Mouse (Mus musculus): ENCODE data around the gene Epor. TPM values are rescaled to one million over a fixed set of nuclear protein-coding genes. Genes with fewer than 3 reads are reported as not detected.

Epor gene
- polyA plus RNA-seq, 1 experiment = 2.4 TPM

DNA sequence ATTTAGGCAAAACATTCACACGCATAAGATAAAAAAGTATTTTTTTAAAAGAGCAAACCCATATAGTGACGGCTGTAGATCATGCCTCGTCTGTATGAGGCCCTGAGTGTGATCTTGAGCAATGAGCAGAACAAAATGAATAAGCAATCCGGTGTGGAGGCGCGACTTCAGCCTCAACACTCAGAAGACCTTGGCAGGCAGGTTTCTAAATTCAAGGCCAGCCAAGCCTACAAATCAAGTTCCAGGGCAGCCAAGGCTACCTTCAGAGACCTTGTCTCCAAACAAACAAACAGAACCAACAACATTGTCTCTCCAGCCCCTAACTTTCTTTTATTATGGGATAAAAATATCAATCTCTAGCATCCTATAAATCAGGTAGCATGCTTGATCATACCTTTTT is 37.0 kb upstream of the Epor start:
- TF ChIP-seq CTCF (IDR thresholded peaks at IDR 0.05; ENCODE audit: extremely low read depth, insufficient read length, insufficient replicate concordance, low read depth, low read length) (no peak), POLR2A (IDR thresholded peaks at IDR 0.05; ENCODE audit: low read depth, low read length) (no peak)

DNA sequence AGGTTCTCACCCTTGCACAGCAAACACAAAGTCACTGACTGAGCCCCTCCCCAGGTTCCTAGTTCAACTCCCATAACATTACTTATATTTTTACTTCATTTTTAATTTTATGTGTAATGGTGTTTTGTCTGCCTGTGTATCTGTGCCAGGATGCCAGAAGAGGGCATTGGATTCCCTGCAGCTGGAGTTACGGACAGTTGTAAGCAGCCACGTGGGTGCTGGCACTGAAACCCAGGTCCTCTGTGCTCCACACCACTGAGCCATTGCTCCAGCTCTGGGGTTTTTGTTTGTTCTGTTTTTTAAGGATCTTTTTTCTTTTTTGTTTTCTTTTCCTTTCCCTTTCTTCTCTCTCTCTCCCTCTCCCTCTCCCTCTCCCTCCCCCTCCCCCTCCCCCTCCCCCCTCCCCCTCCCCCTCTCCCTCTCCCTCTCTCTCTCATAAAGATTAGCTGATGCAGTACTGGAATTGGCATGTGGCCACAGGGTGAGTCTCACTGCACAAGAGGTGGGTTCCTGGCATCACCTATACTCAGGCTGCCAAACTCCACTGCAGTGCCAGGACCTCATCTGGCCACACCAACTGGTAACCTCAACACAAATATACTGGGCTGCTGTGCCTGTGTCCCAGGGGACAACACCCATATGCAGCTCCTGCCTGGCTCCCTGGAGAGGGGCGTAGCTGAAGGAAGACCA is 33.0 kb upstream of the Epor start:
- 84% methylated on average over 3 of the region's 3 CpGs for WGBS
- Histone ChIP-seq H3K36me3 (ENCODE audit: control insufficient read depth, insufficient read depth, low read length) (no peaks in the 10 kb centered on the region), H3K27me3 (ENCODE audit: control insufficient read depth, insufficient read depth, low read length) (no peaks in the 10 kb centered on the region; the same call in none of the 2 replicates), H3K4me1 (ENCODE audit: control insufficient read depth, insufficient read depth, insufficient read length, low read length) (no peaks in the 10 kb centered on the region), H3K27ac (ENCODE audit: insufficient read depth, low read depth, low read length) (no peak overlapping the region), H3K4me3 (ENCODE audit: low read depth, low read length) (no peak overlapping the region)
- TF ChIP-seq CTCF (IDR thresholded peaks at IDR 0.05; ENCODE audit: extremely low read depth, insufficient read length, insufficient replicate concordance, low read depth, low read length) (no peak), POLR2A (IDR thresholded peaks at IDR 0.05; ENCODE audit: low read depth, low read length) (no peak)

More for the DNA sequence above, 37.0 kb upstream of the Epor start:
- Histone ChIP-seq H3K4me1 (ENCODE audit: control insufficient read depth, insufficient read depth, insufficient read length, low read length) (peaks cover 10% of the 10 kb centered on the region), H3K4me3 (ENCODE audit: low read depth, low read length) (no peak overlapping the region), H3K27me3 (ENCODE audit: control insufficient read depth, insufficient read depth, low read length) (no peaks in the 10 kb centered on the region), H3K27ac (ENCODE audit: insufficient read depth, low read depth, low read length) (no peak overlapping the region), H3K36me3 (ENCODE audit: control insufficient read depth, insufficient read depth, low read length) (peaks cover 10% of the 10 kb centered on the region)
- 94% methylated on average over 6 of the region's 6 CpGs for WGBS

DNA sequence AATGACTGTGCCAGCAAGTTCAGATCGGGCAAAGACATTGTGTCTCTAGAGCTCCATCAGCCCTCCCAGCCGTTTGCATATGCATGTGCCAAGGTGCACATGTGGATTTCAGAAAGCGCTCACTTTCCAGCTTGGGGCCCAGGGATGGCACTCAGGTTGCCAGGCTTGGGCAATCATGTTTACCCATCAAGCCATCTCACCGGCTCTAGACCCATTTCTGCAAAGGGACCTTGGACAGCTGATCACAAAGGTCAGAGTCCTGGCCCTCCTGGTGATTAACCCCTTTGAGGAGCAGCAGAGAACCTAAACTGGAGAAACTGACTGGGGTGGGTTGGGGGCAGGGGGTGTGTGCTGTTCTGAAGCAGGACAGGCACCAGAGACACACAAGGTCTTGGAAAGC is 28.9 kb upstream of the Epor start:
- Histone ChIP-seq H3K27ac (ENCODE audit: insufficient read depth, low read depth, low read length) (no peak overlapping the region), H3K4me1 (ENCODE audit: control insufficient read depth, insufficient read depth, insufficient read length, low read length) (peaks cover 12% of the 10 kb centered on the region), H3K36me3 (ENCODE audit: control insufficient read depth, insufficient read depth, low read length) (no peaks in the 10 kb centered on the region), H3K27me3 (ENCODE audit: control insufficient read depth, insufficient read depth, low read length) (peaks cover 34% of the 10 kb centered on the region), H3K4me3 (ENCODE audit: low read depth, low read length) (no peak overlapping the region)
- WGBS = 58% methylated on average over 4 of the region's 4 CpGs
- no peak for TF ChIP-seq CTCF (IDR thresholded peaks at IDR 0.05; ENCODE audit: extremely low read depth, insufficient read length, insufficient replicate concordance, low read depth, low read length)
- TF ChIP-seq POLR2A (IDR thresholded peaks at IDR 0.05; ENCODE audit: low read depth, low read length) = no peak

GRCm38 (mm10) chr9:21989230-21990110 is 26.2 kb upstream of the Epor start, which contains the start of gene Rgl3:
Gene Rgl3 (minus strand): TSS chr9:21989446.
- peaks cover 12% of the 10 kb centered on the region for H3K4me1 ChIP-seq (ENCODE audit: control insufficient read depth, insufficient read depth, insufficient read length, low read length)
- peak within 1 kb of the TSS; percentile 55 for H3K4me3 ChIP-seq (ENCODE audit: low read depth, low read length)
- H3K27me3 ChIP-seq (ENCODE audit: control insufficient read depth, insufficient read depth, low read length) = peaks cover 34% of the 10 kb centered on the region
- no peaks in the 10 kb centered on the region for H3K36me3 ChIP-seq (ENCODE audit: control insufficient read depth, insufficient read depth, low read length)
- no peak within 1 kb of the TSS for H3K27ac ChIP-seq (ENCODE audit: insufficient read depth, low read depth, low read length)
- TF ChIP-seq CTCF (IDR thresholded peaks at IDR 0.05; ENCODE audit: extremely low read depth, insufficient read length, insufficient replicate concordance, low read depth, low read length) (no peak), POLR2A (IDR thresholded peaks at IDR 0.05; ENCODE audit: low read depth, low read length) (no peak)
- WGBS = 3% methylated on average over 41 of the region's 42 CpGs

DNA sequence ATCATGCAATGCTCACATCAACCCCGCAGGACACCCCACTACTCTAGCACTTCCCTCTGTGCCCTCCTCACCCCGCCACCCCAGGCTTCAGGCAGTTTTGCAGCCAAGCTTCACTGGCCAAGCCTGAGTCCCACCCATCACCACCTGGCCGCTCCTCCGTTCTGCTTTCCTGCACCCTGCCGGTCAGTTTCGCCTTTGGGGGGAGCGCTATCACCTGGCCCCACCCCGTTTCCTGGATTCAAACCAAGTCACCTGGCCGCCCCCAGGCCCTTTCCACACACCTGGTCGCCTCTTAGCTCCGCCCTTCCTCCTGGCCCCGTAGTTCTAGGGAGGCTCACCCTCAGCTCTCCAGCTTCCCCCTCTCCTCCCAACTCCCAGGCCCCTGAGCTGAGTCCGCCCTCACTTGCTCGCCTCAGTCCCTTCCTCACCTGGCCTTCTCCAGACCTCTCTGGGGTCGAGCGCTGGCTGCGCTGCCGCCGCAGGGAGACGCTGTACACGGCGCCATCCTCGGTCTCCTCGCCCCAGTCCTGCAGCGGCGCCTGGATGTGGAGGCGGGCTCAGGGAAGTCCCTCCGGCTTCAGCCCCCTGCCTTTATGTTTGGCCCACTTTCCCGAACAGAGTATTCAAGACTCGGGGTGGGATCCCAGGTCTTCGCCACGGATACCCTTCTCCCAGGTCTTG is 25.3 kb upstream of the Epor start:
- no peaks in the 10 kb centered on the region for H3K36me3 ChIP-seq (ENCODE audit: control insufficient read depth, insufficient read depth, low read length)
- WGBS = 2% methylated on average over 32 of the region's 32 CpGs
- peaks cover 12% of the 10 kb centered on the region for H3K4me1 ChIP-seq (ENCODE audit: control insufficient read depth, insufficient read depth, insufficient read length, low read length)
- peaks cover 34% of the 10 kb centered on the region for H3K27me3 ChIP-seq (ENCODE audit: control insufficient read depth, insufficient read depth, low read length)
- H3K4me3 ChIP-seq (ENCODE audit: low read depth, low read length) = peak overlapping the region; percentile 55
- TF ChIP-seq CTCF (IDR thresholded peaks at IDR 0.05; ENCODE audit: extremely low read depth, insufficient read length, insufficient replicate concordance, low read depth, low read length) (no peak), POLR2A (IDR thresholded peaks at IDR 0.05; ENCODE audit: low read depth, low read length) (no peak; the same call in 1 of the 2 replicates)
- H3K27ac ChIP-seq (ENCODE audit: insufficient read depth, low read depth, low read length) = no peak overlapping the region

- Histone ChIP-seq H3K27me3 (ENCODE audit: control insufficient read depth, insufficient read depth, low read length) (peaks cover 34% of the 10 kb centered on the region), H3K27ac (ENCODE audit: insufficient read depth, low read depth, low read length) (no peak overlapping the region), H3K36me3 (ENCODE audit: control insufficient read depth, insufficient read depth, low read length) (no peaks in the 10 kb centered on the region), H3K4me1 (ENCODE audit: control insufficient read depth, insufficient read depth, insufficient read length, low read length) (peaks cover 12% of the 10 kb centered on the region), H3K4me3 (ENCODE audit: low read depth, low read length) (no peak overlapping the region)
- WGBS = 17% methylated on average over 36 of the region's 36 CpGs
- TF ChIP-seq CTCF (IDR thresholded peaks at IDR 0.05; ENCODE audit: extremely low read depth, insufficient read length, insufficient replicate concordance, low read depth, low read length) (no peak), POLR2A (IDR thresholded peaks at IDR 0.05; ENCODE audit: low read depth, low read length) (no peak)
Measured at GRCm38 (mm10) chr9:21987592-21988342, 24.5 kb upstream of the Epor start.

All from small intestine, adult 2 months (tissue).